Mouse (Mus musculus) left cerebral cortex, adult 2 months (tissue): ENCODE measurements around the gene D17H6S53E. TPM values are rescaled to one million over a fixed set of nuclear protein-coding genes. Genes with fewer than 3 reads are reported as not detected.
A peak's percentile ranks its signal among the peaks of the same experiment; 100 is the strongest.
"Not testable (repeated sequence)": the region's sequence is repeated elsewhere in the genome, so short reads cannot be mapped to it uniquely, and the experiment has no call there.

Experiments used
- DNase-seq, 2 experiments: peaks; one replicate each; pipeline ENCODE4 v3.0.0; 2021 to 2022; ENCODE audit warnings: low spot score in 2 of 2, mixed read lengths in 1 of 2; ENCODE audit errors: extremely low spot score in 1 of 2
- H3K27ac ChIP-seq: fragments of 200-600 bp; 2 replicates; pipeline ENCODE4 v1.8.1; 2022
- H3K4me3 ChIP-seq: fragments of 200-600 bp; 2 replicates; pipeline ENCODE4 v1.8.1; 2022
- CTCF ChIP-seq: fragments of 200-600 bp; IDR thresholded peaks from 2 replicates; pipeline ENCODE4 v1.8.1; 2022; ENCODE audit warnings: antibody characterized with exemption, mild to moderate bottlenecking, moderate library complexity
- intact Hi-C: fragments of 180-260 bp; cut with DNase I; formaldehyde crosslinking; loops from one replicate; pipeline ENCODE4 v1.15.1; 2025
- total RNA-seq, 2 experiments: library from RNA; stranded (reverse); gene quantifications; 2 replicates each; pipeline ENCODE4 v1.2.3; 2021

Gene D17H6S53E
- total RNA-seq, 2 experiments from 2014 or later: 27.0 to 28.5 TPM

- intact Hi-C loops: no loop called here
- no peak overlapping the region for H3K4me3 ChIP-seq
- no peak for TF ChIP-seq CTCF
- no peak for DNase-seq
- H3K27ac ChIP-seq: no peak overlapping the region
Measured at GRCm38 (mm10) chr17:35104079-35104478, 22.1 kb upstream of the D17H6S53E start.

DNA sequence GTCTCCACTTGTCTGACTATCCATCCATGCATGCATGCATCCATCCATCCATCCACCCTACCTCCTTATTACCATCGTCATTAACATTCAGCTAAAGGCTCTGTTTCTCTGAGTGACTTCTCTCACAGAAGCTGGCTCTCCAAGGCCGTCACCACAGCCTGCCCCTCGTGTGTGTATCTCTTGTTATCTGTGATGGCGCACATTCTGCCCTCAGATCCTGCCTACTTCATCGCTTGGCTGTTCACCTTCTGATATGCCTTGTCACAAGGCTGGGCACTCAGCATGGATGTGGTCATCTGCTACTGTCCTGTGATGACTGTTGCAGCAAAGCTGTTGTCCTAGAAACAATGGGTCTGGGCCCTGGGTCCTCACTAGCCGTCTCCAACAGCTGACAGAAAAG, 21.4 kb upstream of the D17H6S53E start:
- Histone ChIP-seq H3K4me3 (no peak overlapping the region), H3K27ac (no peak overlapping the region)
- TF ChIP-seq CTCF: no peak
- no peak for DNase-seq
- intact Hi-C loops: no loop called here

GRCm38 (mm10) chr17:35105740-35106389, 20.3 kb upstream of the D17H6S53E start:
- no peak overlapping the region for H3K27ac ChIP-seq
- TF ChIP-seq CTCF: peak; percentile 54
- intact Hi-C loops: loop anchor here (1.0 kb wide), 1 partner anchor 85 kb away; no protein-coding TSS in a partner anchor
- no peak overlapping the region for H3K4me3 ChIP-seq
- DNase-seq: no peak

GRCm38 (mm10) chr17:35106522-35106921, 19.7 kb upstream of the D17H6S53E start:
- peak; percentile 25 for TF ChIP-seq CTCF
- no peak overlapping the region for H3K4me3 ChIP-seq
- intact Hi-C loops: loop anchor here (1.0 kb wide), 1 partner anchor 85 kb away; no protein-coding TSS in a partner anchor
- H3K27ac ChIP-seq: no peak overlapping the region
- DNase-seq: no peak

DNA sequence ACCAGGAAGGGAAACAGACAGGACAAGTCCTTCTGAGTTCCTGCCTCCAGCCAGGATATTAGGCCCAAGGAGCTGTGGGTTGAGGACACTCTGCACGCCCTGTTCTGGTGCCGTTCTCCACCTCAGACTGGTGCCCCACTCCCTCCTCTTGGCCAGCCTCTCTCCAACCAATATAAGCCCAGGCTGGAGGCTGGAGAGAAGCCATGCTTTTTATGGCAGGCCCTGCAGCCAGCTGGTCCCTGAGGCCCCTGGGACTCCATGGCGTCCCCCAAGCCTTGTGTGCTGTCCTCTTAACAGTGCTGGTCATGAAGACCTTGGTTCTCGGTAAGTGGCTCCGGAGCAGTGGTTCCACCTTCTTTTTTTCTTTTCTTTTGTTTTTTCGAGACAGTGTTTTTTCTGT, 18.1 kb upstream of the D17H6S53E start, which contains the start of gene Ly6g5c:
Gene Ly6g5c, plus strand, starts transcription at position 183 of the 400 bp plus-strand sequence.
- DNase-seq: no peak
- H3K4me3 ChIP-seq: no peak within 1 kb of the TSS
- intact Hi-C loops: no loop called here
- no peak for TF ChIP-seq CTCF
- H3K27ac ChIP-seq: no peak within 1 kb of the TSS

- DNase-seq: no peak
- intact Hi-C loops: no loop called here
- no peak overlapping the region for H3K27ac ChIP-seq
- TF ChIP-seq CTCF: no peak
- H3K4me3 ChIP-seq: no peak overlapping the region
Measured at GRCm38 (mm10) chr17:35111774-35112173, 14.4 kb upstream of the D17H6S53E start.

DNA sequence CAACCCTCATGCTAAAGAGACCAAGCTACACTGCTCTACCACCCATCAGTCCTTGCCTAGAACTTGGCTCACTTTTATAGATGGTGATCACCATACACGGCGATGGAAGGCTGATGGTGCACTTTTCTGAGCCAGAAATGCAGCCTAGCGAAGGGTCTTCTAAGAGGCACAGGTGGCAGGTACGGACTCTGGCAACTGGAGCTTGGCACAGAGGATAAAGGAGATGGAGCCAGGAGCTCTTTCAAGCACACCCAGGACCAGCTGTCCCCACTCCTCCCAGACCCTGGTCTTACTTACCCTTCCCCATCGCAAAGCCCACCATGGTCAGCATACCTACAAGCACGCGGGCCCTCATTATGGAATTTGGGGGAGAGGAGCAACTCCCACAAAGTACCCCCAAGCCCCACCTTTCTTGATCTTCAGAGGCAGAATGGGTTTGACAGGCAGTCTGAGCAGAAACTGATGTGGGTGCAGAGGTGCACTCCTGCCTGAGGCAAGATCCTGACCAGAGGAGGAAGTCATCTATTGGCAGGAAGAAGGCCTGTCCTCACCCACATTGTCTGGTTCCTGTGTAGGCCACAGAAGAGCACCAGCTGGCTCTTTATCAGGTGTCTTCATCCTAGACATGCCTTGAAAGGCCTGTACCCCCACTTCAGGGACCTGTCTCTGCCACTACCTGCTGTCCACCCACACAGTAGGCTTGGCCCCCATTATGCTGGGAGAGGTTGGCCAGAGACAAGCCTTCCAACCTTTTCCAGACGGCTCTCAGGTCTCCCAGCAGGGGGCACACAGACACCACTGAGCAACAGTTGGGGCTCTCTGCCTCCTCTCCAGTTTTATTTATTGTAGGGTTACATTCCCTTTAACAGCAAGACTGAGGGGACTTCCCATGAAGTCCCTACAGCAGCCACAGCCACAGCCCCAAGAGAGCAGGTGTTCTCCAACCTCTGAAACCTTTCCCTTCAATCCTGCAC, 10.8 kb upstream of the D17H6S53E start, which contains the start of gene Ly6g5b:
Gene Ly6g5b, minus strand, starts transcription at position 383 of the 974 bp plus-strand sequence.
- Histone ChIP-seq H3K27ac (no peak within 1 kb of the TSS), H3K4me3 (no peak within 1 kb of the TSS)
- intact Hi-C loops: no loop called here
- no peak for DNase-seq
- peak; percentile 40 for TF ChIP-seq CTCF

DNA sequence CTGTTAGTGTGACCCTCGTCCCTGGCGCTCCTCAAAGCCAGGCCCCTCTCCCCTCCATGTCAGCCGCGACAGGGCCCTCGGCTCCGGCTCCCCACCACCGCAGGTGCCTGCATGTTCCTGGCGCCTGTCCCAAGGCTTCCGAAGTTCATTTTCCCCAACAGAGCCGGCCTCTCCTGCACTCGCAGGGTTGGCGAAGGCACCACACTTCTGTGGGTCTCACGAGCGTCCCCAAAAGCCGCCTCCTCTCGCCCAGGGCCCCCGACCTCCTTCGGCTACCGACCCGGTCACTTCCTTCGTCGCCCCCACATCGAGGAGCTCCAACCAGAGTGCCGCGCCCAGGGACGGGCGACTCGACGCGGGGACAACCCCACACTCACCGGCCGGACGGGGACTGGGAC, 5.4 kb upstream of the D17H6S53E start:
- intact Hi-C loops: loop anchor here (1.0 to 5.0 kb wide), 3 partner anchors 15 to 118 kb away; partner anchors contain the start of genes Bag6, Nfkbil1 and Vars
- peak overlapping the region; percentile 97 for H3K4me3 ChIP-seq
- no peak for TF ChIP-seq CTCF
- no peak for DNase-seq
- H3K27ac ChIP-seq: peak overlapping the region; percentile 92

GRCm38 (mm10) chr17:35121143-35121799, 4.9 kb upstream of the D17H6S53E start, which contains the start of gene Gpank1:
TSS of gene Gpank1 (plus strand) at chr17:35121455.
- intact Hi-C loops: loop anchor here (1.0 to 5.0 kb wide), 3 partner anchors 14 to 119 kb away; partner anchors contain the start of genes Bag6, Nfkbil1 and Vars
- DNase-seq: peak; percentile 96 to 98
- Histone ChIP-seq H3K27ac (peak within 1 kb of the TSS; percentile 92), H3K4me3 (peak within 1 kb of the TSS; percentile 97)
- no peak for TF ChIP-seq CTCF

DNA sequence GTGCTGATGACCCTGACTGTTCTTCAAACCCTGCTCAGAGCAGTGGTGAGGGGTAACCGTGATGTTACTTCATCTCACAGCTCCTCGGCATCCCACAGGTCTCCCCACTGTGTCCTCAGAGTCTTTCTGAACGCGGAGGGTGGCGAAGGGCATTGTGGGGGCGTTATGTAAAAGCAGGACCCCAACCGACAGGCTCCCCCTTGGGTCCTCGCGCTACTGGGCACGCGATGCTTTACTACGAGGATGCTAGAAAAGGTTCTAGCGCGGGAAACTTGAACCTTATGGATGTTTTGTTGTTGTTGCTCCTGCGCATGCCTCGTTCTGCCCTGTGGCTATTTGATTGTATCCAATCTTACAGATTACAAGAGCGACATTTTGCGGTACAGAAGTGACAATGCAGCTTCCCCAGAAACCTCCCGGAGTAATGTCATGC, 4.3 kb upstream of the D17H6S53E start, which contains the start of gene Csnk2b:
Gene Csnk2b, minus strand, starts transcription at position 183 of the 433 bp plus-strand sequence.
- TF ChIP-seq CTCF: peak; percentile 48
- intact Hi-C loops: loop anchor here (1.0 to 5.0 kb wide), 3 partner anchors 13 to 120 kb away; partner anchors contain the start of genes Bag6, Nfkbil1 and Vars
- Histone ChIP-seq H3K27ac (peak within 1 kb of the TSS; percentile 92), H3K4me3 (peak within 1 kb of the TSS; percentile 97)
- peak; percentile 59 to 62 for DNase-seq

- not testable (repeated sequence) for H3K4me3 ChIP-seq, H3K27ac ChIP-seq, DNase-seq
- intact Hi-C loops: loop anchor here (5.0 kb wide), 2 partner anchors 114 to 121 kb away; partner anchors contain the start of genes Nfkbil1 and Vars
Measured at GRCm38 (mm10) chr17:35123287-35123686, 2.9 kb upstream of the D17H6S53E start.

DNA sequence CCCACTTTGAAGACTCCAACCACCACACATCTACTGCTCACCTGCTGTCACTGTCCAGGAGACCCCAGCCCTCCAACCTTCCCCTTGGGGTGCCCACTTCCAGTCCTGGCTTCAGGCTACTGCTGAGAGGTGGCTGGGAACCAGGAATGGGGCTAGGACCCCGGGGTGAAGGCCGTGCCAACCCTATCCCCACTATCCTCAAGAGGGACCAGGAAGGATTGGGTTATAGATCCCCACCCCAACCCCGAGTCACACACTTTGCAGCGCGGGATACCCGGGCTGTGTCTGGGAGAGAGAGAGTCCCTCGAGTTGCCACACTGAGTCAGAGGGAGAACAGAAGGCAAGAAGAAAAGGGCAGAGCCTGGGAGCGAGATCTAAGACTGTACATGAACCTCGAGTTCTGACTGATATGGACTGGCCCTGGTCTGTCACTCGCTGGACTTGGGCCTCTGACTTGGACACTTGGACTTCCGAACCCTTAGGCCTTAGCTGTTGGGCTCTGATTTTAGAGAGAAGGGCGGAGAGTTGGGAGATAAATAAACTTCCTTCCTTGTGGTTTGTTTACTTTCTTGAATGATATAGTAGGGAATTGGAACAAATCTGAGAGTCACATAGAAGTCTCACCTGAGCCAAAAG, 1.8 kb upstream of the D17H6S53E start:
- intact Hi-C loops: loop anchor here (5.0 kb wide), 2 partner anchors 113 to 122 kb away; partner anchors contain the start of genes Nfkbil1 and Vars
- H3K4me3 ChIP-seq, H3K27ac ChIP-seq, DNase-seq: not testable (repeated sequence)
